ENCODE assay signal across 23 mouse cellular contexts in the genomic region with DNA sequence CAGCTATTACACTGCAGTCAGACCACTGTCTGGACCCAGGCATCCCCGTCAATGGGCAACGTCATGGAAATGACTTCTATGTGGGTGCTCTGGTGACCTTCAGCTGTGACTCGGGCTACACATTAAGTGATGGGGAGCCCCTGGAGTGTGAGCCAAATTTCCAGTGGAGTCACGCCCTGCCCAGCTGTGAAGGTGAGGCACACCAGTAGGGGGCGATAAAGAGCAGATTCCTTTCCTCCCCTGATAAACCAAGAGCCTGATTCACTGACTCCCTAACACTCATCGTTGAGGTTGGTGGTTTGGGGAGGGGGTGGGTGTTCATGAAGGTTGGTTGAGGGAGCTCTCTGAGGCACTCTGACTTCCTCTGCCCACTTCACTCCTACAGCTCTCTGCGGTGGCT.
DNase-seq lines count a peak whose midpoint lies in the region; ATAC-seq and TF ChIP-seq lines count a peak whose summit lies in the region.
"Had no signal": no experiment of that assay in that cellular context is flagged by ENCODE, and none has a peak within 500 bp of the region (broad histone marks: within the 10 kb centered on the region; RNA-seq: fewer than 3 reads in every experiment).

No protein-coding gene starts in this region.

- H3K27me3 ChIP-seq in hindbrain, postnatal 0 days (ENCODE audit: insufficient read depth, low read length): no peaks in the 10 kb centered on the region
- H3K27me3 ChIP-seq in hindbrain, embryonic 14.5 days (ENCODE audit: control insufficient read depth, insufficient read depth, low read length): no peaks in the 10 kb centered on the region
- no peaks in the 10 kb centered on the region for H3K27me3 ChIP-seq in liver, postnatal 0 days (ENCODE audit: insufficient read depth, low read length)
- H3K27me3 ChIP-seq in liver, embryonic 12.5 days (replicated peaks): no peaks in the 10 kb centered on the region
- H3K27me3 ChIP-seq: midbrain, embryonic 12.5 days; neural tube, embryonic 12.5 days had no signal

- 94% methylated on average over 7 of the region's 7 CpGs for WGBS in hindbrain, postnatal 0 days
- 93% methylated on average over 7 of the region's 7 CpGs for WGBS in hindbrain, embryonic 14.5 days
- WGBS in liver, postnatal 0 days (ENCODE audit: insufficient replicate concordance): 80% methylated on average over 7 of the region's 7 CpGs
- 73% methylated on average over 7 of the region's 7 CpGs for whole genome bisulfite sequencing in liver, embryonic 12.5 days (ENCODE audit: insufficient replicate concordance)
- WGBS in olfactory bulb, adult 2 months: 95% methylated on average over 7 of the region's 7 CpGs

- H3K9me3 ChIP-seq in hindbrain, postnatal 0 days (ENCODE audit: low read length): no peaks in the 10 kb centered on the region
- H3K9me3 ChIP-seq in hindbrain, embryonic 14.5 days (ENCODE audit: control insufficient read depth, low read length): no peaks in the 10 kb centered on the region
- H3K9me3 ChIP-seq in liver, postnatal 0 days (ENCODE audit: low read length): no peaks in the 10 kb centered on the region
- 0 out of 2 replicates have a peak, but pooled peaks cover 7% of the 10 kb centered on the region for H3K9me3 ChIP-seq in liver, embryonic 12.5 days (replicated peaks)
- H3K9me3 ChIP-seq: forebrain, embryonic 10.5 days; limb, embryonic 12.5 days; midbrain, embryonic 12.5 days; neural tube, embryonic 12.5 days had no signal

- no peak for ATAC-seq in hindbrain, postnatal 0 days
- ATAC-seq in hindbrain, embryonic 14.5 days (ENCODE audit: low FRiP score): no peak
- no peak for ATAC-seq in liver, postnatal 0 days
- ATAC-seq in liver, embryonic 12.5 days: no peak
- ATAC-seq in inflammation-experienced regulatory T-cells, adult 6 months: no peak
- ATAC-seq: activated CD4-positive, CD25-positive, alpha-beta regulatory T cell, adult 4 months; hindbrain, embryonic 16.5 days had no signal

- no peak for DNase-seq in hindbrain, postnatal 0 days (ENCODE audit: low spot score)
- DNase-seq in hindbrain, embryonic 14.5 days (ENCODE audit: low spot score): no peak
- DNase-seq in liver, postnatal 0 days: no peak
- DNase-seq in brain, embryonic 14.5 days (ENCODE audit: low read depth): no peak
- DNase-seq: adrenal gland, adult 8-10 months; cerebellum, adult 8-10 months; gastrocnemius, postnatal 36 days; kidney, adult 2 months; kidney, postnatal 10 days; lung, postnatal 10 days; retina, postnatal 1 day; right cerebral cortex, postnatal 25 days; spleen, adult 18-20 months; thymus, postnatal 25 days had no signal

- no peak for TF ChIP-seq POLR2A in brain, embryonic 14.5 days (IDR thresholded peaks at IDR 0.05; ENCODE audit: borderline replicate concordance, extremely low read depth, insufficient read depth, insufficient read length, poor library complexity, severe bottlenecking)
- TF ChIP-seq POLR2A in olfactory bulb, adult 2 months (IDR thresholded peaks at IDR 0.05; ENCODE audit: insufficient read depth, low read depth, low read length): no peak

- no peak overlapping the region for H3K27ac ChIP-seq in hindbrain, postnatal 0 days
- no peak overlapping the region for H3K27ac ChIP-seq in hindbrain, embryonic 14.5 days
- H3K27ac ChIP-seq in liver, postnatal 0 days (ENCODE audit: low read depth): no peak overlapping the region
- no peak overlapping the region for H3K27ac ChIP-seq in liver, embryonic 12.5 days
- H3K27ac ChIP-seq in olfactory bulb, adult 2 months (ENCODE audit: insufficient read depth, low read depth, low read length): no peak overlapping the region
- H3K27ac ChIP-seq: forebrain, embryonic 10.5 days; limb, embryonic 12.5 days; midbrain, embryonic 12.5 days; neural tube, embryonic 12.5 days had no signal

- no peaks in the 10 kb centered on the region for H3K4me1 ChIP-seq in hindbrain, postnatal 0 days (ENCODE audit: insufficient read depth, low read length)
- no peaks in the 10 kb centered on the region for H3K4me1 ChIP-seq in hindbrain, embryonic 14.5 days (replicated peaks; ENCODE audit: control insufficient read depth, insufficient read depth, low read length)
- no peaks in the 10 kb centered on the region for H3K4me1 ChIP-seq in liver, postnatal 0 days (ENCODE audit: insufficient read depth)
- H3K4me1 ChIP-seq in liver, embryonic 12.5 days: no peaks in the 10 kb centered on the region
- H3K4me1 ChIP-seq in olfactory bulb, adult 2 months (ENCODE audit: control insufficient read depth, insufficient read depth, low read length): peaks cover 3% of the 10 kb centered on the region; the same call in 1 of the 2 replicates
- H3K4me1 ChIP-seq: forebrain, embryonic 10.5 days; midbrain, embryonic 12.5 days; neural tube, embryonic 12.5 days had no signal

- H3K9ac ChIP-seq in hindbrain, postnatal 0 days (replicated peaks; ENCODE audit: low read length): no peak overlapping the region
- H3K9ac ChIP-seq in hindbrain, embryonic 14.5 days: no peak overlapping the region
- no peak overlapping the region for H3K9ac ChIP-seq in liver, postnatal 0 days (replicated peaks)
- H3K9ac ChIP-seq in liver, embryonic 12.5 days: no peak overlapping the region
- H3K9ac ChIP-seq: limb, embryonic 12.5 days; midbrain, embryonic 12.5 days; neural tube, embryonic 12.5 days had no signal

- H3K4me2 ChIP-seq in hindbrain, postnatal 0 days (ENCODE audit: low read depth, low read length): no peak overlapping the region
- H3K4me2 ChIP-seq in hindbrain, embryonic 14.5 days (replicated peaks): no peak overlapping the region
- H3K4me2 ChIP-seq in liver, postnatal 0 days (ENCODE audit: low read depth, low read length): no peak overlapping the region
- no peak overlapping the region for H3K4me2 ChIP-seq in liver, embryonic 12.5 days
- H3K4me2 ChIP-seq: limb, embryonic 12.5 days; midbrain, embryonic 12.5 days; neural tube, embryonic 12.5 days had no signal

- H3K36me3 ChIP-seq in hindbrain, postnatal 0 days (ENCODE audit: insufficient read depth, low read length): peaks cover 23% of the 10 kb centered on the region; the same call in 1 of the 2 replicates
- H3K36me3 ChIP-seq in hindbrain, embryonic 14.5 days (replicated peaks; ENCODE audit: control insufficient read depth, insufficient read depth): peaks cover 33% of the 10 kb centered on the region
- H3K36me3 ChIP-seq in liver, postnatal 0 days (replicated peaks; ENCODE audit: insufficient read depth, low read length): no peaks in the 10 kb centered on the region
- no peaks in the 10 kb centered on the region for H3K36me3 ChIP-seq in liver, embryonic 12.5 days
- H3K36me3 ChIP-seq: forebrain, embryonic 10.5 days; limb, embryonic 12.5 days; midbrain, embryonic 12.5 days had no signal

- no peak overlapping the region for H3K4me3 ChIP-seq in hindbrain, postnatal 0 days (ENCODE audit: low read length)
- no peak overlapping the region for H3K4me3 ChIP-seq in hindbrain, embryonic 14.5 days (replicated peaks; ENCODE audit: low read length)
- H3K4me3 ChIP-seq in liver, postnatal 0 days (ENCODE audit: low read depth, low read length): no peak overlapping the region
- H3K4me3 ChIP-seq in liver, embryonic 12.5 days: no peak overlapping the region
- H3K4me3 ChIP-seq in olfactory bulb, adult 2 months (ENCODE audit: insufficient read depth, low read depth, low read length): no peak overlapping the region
- H3K4me3 ChIP-seq: forebrain, embryonic 10.5 days; limb, embryonic 12.5 days; midbrain, embryonic 12.5 days; neural tube, embryonic 12.5 days had no signal

- TF ChIP-seq EP300 in liver, postnatal 0 days (IDR thresholded peaks at IDR 0.05; ENCODE audit: low read depth): no peak

- TF ChIP-seq CTCF in hindbrain, postnatal 0 days (IDR thresholded peaks at IDR 0.05; ENCODE audit: low read depth): peak; percentile 53
- TF ChIP-seq CTCF in liver, postnatal 0 days (IDR thresholded peaks at IDR 0.05; ENCODE audit: low read depth): peak; percentile 28; the same call in 1 of the 2 replicates
- TF ChIP-seq CTCF in brain, embryonic 14.5 days (IDR thresholded peaks at IDR 0.05; ENCODE audit: borderline replicate concordance, extremely low read depth, insufficient read depth, insufficient read length): peak; percentile 39; the same call in 1 of the 2 replicates
- TF ChIP-seq CTCF in olfactory bulb, adult 2 months (IDR thresholded peaks at IDR 0.05; ENCODE audit: insufficient read depth, low read depth, low read length): peak; percentile 57; the same call in 1 of the 2 replicates
